Mouse (Mus musculus) erythroblast, embryonic 14.5 days (primary cell): ENCODE measurements around the gene Sphk1. TPM values are rescaled to one million over a fixed set of nuclear protein-coding genes. Genes with fewer than 3 reads are reported as not detected.

Source experiments
- H3K27me3 ChIP-seq: 2 replicates; pipeline ENCODE4 v1.6.1; 2012; ENCODE audit warnings: inconsistent platforms; ENCODE audit not compliant: control insufficient read depth
- H3K36me3 ChIP-seq: 2 replicates; pipeline ENCODE4 v1.6.1; 2012; ENCODE audit warnings: mild to moderate bottlenecking, inconsistent platforms; ENCODE audit not compliant: control insufficient read depth
- H3K4me1 ChIP-seq: 2 replicates; pipeline ENCODE4 v1.6.1; 2012; ENCODE audit warnings: inconsistent platforms; ENCODE audit not compliant: control insufficient read depth
- H3K4me3 ChIP-seq: replicated peaks from 2 replicates; pipeline ENCODE3; 2012; ENCODE audit warnings: moderate library complexity, mild to moderate bottlenecking, inconsistent platforms
- H3K9me3 ChIP-seq: 2 replicates; pipeline ENCODE4 v1.6.1; 2012; ENCODE audit warnings: low read length, inconsistent platforms, mixed read lengths; ENCODE audit not compliant: control insufficient read depth
- GATA1 ChIP-seq: IDR thresholded peaks from 2 replicates; pipeline ENCODE4 v1.6.1; 2012; ENCODE audit warnings: low read length, inconsistent platforms, mixed read lengths
- TAL1 ChIP-seq: IDR thresholded peaks from 3 replicates; pipeline ENCODE4 v1.6.1; 2012; ENCODE audit warnings: low read length, inconsistent platforms, mixed read lengths
- polyA plus RNA-seq: library from polyadenylated mRNA; stranded (reverse); fragments of >175 nt; gene quantifications from 2 replicates; pipeline ENCODE4 v1.2.3, GENCODE M21; 2012

Gene Sphk1
- polyA plus RNA-seq, 1 experiment = 13.6 TPM

DNA sequence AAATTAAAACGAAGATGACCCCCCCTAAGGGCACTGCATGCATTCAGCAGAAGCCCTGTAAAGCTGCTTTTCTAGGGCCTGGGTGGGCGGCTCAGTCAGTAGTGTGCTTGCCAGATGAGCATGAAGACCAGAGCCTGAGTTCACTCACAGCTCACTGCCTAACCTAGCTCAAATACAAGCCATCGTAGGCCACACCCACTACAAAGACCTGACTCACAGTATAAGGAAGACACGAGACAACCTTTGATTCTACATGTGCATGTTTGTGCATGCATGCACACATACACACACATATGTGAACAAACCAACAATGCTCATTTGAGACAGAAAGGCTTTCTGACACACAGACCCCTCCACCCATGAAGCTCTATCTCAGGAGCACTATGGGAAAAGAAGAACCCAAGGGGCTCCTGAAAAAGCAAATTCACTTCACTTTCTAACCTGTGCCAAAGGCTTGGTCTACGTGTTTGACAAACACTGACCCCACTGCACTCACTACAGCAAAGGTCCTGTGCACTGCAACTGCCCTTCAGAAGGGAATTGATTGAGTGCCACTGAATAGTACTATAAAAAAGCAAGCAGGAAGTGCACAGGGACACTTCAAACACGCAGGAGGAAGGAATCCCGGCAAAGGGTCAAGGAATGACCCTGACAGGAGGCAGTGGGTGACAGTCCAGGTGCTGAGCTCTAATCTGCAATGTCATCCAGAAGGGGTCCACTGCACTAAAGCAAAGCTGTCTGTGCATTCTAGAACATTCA is 34.7 kb downstream of the Sphk1 start:
- Histone ChIP-seq H3K9me3 (no peaks in the 10 kb centered on the region), H3K36me3 (peaks cover 70% of the 10 kb centered on the region), H3K27me3 (no peaks in the 10 kb centered on the region), H3K4me3 (no peak overlapping the region), H3K4me1 (peaks cover 81% of the 10 kb centered on the region)
- TF ChIP-seq GATA1 = no peak

DNA sequence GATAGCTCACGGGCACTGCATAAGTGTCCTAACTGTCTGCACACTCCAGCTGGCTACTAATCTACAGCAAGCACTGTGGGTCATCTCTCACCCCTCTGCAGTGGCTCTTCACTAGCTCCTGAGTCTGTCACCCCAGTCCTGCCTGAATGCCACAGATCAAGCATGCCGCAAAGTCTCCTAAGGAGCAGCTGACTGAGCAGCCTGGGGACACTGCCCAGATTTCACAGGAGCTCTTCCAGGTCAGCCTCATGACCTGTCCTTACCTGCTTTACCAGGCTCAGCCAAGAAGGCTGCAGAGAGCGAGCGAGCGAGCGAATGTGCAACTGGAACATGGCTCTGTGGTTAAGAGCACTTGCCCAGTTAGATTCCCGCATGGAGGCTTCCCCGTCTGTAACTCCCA is 36.8 kb downstream of the Sphk1 start:
- Histone ChIP-seq H3K36me3 (peaks cover 75% of the 10 kb centered on the region), H3K27me3 (no peaks in the 10 kb centered on the region), H3K4me1 (peaks cover 90% of the 10 kb centered on the region), H3K9me3 (no peaks in the 10 kb centered on the region), H3K4me3 (no peak overlapping the region)
- TF ChIP-seq TAL1 (no peak), GATA1 (no peak)

DNA sequence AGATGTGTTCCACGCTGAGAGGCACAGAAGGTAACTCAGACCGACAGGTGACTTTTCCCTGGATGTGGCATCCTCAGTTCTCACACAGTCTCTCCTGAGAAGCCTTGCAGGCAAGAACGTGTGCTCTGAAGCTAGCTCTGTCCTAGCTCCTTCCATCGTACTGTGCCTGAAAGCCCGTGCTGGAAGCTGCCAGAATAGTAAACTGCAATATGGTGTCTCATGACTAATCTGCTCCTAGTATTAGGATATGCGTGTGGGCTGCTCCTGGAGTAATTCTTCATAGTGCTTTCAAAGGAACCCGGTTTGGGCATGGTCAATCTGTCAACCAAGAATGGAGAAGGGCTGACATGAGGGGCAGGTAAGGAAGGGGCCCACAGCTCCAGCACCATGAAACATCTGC is 40.1 kb downstream of the Sphk1 start:
- H3K27me3 ChIP-seq = no peaks in the 10 kb centered on the region
- H3K9me3 ChIP-seq = no peaks in the 10 kb centered on the region
- H3K4me1 ChIP-seq = peaks cover 95% of the 10 kb centered on the region
- peak overlapping the region; percentile 63 for H3K4me3 ChIP-seq
- TF ChIP-seq TAL1 = no peak
- no peak for TF ChIP-seq GATA1
- peaks cover 75% of the 10 kb centered on the region for H3K36me3 ChIP-seq

DNA sequence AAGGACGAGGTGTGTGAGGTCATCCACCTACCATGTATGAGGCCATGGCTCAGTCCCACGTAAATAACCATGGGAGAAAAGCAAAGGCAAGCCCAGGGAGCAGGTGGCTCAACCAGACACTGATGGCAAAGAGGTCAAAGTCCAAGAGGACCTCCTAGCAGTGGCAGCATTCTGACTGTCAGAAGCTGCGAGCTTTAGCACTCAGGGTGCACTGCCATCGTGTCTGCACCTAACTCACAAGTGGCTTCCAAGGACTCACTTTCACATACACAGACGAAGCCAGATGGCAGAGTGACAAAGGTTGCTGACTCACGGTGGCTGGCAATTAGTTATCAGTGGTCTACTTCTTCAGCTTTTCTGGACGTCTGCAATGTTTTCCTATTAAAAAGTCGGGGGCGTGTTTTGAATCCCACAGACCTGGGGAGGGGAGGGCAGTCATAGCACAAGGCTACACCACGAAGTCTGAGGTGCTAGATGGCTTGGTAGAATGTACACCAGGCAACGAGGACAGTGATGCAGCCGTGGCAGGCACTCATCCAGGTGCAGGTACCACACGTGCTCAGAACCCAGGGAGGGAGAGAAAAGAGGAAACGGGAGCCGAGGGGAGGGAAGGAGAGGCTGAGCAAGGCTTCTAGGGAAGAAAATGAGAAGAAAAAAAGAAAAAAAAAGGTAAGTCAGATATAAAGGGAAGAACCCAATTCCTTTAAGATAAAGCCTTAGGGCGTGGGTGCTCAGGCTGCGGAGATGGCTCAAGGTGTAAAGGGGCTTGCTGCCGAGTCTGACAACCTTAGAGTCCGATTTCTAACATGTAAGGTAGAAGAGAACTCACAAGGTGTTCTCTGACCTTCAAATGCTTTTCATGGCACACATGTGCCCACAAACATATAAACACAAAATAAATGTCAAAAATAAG is 41.3 kb downstream of the Sphk1 start:
- H3K4me3 ChIP-seq = peak overlapping the region; percentile 63
- H3K27me3 ChIP-seq = no peaks in the 10 kb centered on the region
- H3K4me1 ChIP-seq = peaks cover 96% of the 10 kb centered on the region
- peak; percentile 19; the same call in 1 of the 2 replicates for TF ChIP-seq GATA1
- TF ChIP-seq TAL1 = 0 out of 3 replicates have a peak, but pooled peaks have one; percentile 20
- H3K9me3 ChIP-seq = no peaks in the 10 kb centered on the region
- peaks cover 79% of the 10 kb centered on the region for H3K36me3 ChIP-seq

DNA sequence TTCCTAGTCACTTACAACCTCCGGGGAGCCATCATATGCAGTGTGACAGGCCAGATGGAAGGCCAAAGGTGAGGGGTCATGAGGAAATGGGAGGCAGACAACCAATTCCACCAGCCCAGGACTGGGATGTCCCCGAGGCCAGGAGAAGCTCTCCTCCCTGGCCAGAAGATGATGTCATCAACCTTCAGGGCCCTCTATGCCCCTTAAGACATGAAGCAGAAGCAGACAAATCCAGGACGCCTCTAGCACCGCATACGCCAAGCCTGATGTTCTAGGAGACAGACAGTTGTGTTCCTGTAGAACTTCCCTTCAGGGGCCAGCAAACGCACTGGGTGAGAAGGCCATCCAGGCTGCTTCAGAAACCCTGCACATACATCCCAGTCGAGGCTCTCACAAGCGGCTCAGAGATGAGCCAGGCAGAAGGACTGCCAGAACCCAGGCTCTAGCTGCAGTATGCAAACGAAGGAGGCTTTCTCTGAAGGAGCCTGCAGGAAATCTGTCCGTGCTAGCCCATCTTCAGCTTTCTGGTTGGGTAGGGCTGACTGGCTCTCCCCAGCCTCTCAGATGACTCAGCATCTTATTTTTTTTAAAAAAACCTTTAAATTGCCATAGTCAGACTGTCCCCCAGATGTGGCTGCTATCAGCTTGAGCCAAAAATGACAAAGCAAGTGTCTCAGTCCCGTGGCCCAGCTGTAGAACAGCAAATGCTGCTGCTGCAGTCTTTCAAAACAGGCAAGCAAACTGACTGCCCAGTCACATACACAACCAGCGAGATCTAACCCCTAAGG is 42.2 kb downstream of the Sphk1 start:
- Histone ChIP-seq H3K36me3 (peaks cover 80% of the 10 kb centered on the region), H3K27me3 (no peaks in the 10 kb centered on the region), H3K4me1 (peaks cover 96% of the 10 kb centered on the region), H3K9me3 (no peaks in the 10 kb centered on the region), H3K4me3 (peak overlapping the region; percentile 63)
- TF ChIP-seq GATA1 (peak; percentile 56; the same call in 1 of the 2 replicates), TAL1 (peak; percentile 55)

DNA sequence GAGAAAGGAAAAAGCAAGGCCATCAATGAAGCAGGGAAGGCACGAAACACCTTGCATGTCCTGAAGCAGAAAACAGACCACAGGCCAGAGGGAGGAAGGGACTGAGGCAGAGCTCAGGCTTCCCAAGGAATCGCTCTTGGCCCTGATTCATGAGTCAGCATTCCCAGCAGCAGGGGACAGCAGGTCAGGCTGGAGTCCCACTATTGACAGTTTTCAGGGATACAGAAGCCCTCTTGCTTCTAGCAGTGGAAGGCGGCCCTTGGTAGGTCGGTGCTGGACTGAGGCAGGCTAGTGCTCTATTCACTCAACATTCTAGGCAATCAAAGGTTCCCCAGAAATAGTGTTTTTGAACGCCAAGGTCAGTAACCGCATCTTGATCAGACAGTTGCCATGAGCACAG is 43.8 kb downstream of the Sphk1 start:
- H3K36me3 ChIP-seq = peaks cover 91% of the 10 kb centered on the region
- TF ChIP-seq TAL1 (no peak), GATA1 (no peak)
- no peaks in the 10 kb centered on the region for H3K9me3 ChIP-seq
- H3K27me3 ChIP-seq = no peaks in the 10 kb centered on the region
- H3K4me1 ChIP-seq = peaks cover 99% of the 10 kb centered on the region
- H3K4me3 ChIP-seq = peak overlapping the region; percentile 63

DNA sequence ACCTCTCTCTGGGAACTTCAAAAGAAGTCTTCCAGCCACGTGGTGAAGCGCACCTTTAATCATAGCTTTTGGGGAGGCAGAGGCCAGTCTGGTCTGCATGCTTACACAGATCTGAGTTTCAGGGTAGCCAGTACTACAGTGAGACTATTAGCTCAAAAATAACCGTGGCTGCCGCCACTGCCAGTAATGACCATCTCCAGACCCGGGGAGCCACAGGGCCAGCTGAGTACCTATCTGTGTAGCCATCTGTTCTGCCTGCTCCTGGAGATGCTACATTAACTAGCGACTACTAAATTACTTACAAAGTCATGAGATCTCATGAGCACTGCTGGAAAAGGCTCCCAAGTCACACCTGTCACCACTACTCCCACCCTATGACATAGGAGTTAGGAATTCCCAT is 44.3 kb downstream of the Sphk1 start:
- Histone ChIP-seq H3K27me3 (no peaks in the 10 kb centered on the region), H3K4me1 (peaks cover 99% of the 10 kb centered on the region), H3K9me3 (no peaks in the 10 kb centered on the region), H3K4me3 (peak overlapping the region; percentile 63), H3K36me3 (peaks cover 91% of the 10 kb centered on the region)
- TF ChIP-seq GATA1 (no peak), TAL1 (0 out of 3 replicates have a peak, but pooled peaks have one; percentile 22)

DNA sequence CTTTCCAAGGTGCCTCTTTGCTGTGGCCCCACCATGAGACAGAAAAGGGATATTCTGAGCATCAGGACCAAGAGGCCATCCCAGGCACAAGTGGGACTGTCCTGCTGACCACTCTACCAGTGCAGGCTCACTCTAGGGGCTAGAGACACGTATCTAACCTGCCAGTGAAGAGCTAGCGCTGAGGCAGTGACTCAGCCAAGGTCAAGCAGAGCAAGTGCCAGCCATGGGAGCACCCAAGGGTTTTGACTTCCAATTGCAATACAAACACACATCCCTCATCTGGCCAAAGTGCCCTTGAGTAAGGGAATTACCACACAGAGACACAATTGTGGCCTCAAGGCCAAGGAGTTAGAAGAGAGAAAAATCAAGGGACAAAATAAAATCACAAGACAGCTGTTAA is 44.7 kb downstream of the Sphk1 start:
- Histone ChIP-seq H3K27me3 (no peaks in the 10 kb centered on the region), H3K4me1 (peaks cover 99% of the 10 kb centered on the region), H3K9me3 (no peaks in the 10 kb centered on the region), H3K4me3 (peak overlapping the region; percentile 63), H3K36me3 (peaks cover 87% of the 10 kb centered on the region)
- TF ChIP-seq TAL1 (no peak), GATA1 (no peak)
